Mouse (Mus musculus): Measurements from ENCODE around the gene Dnm3.
A peak's percentile ranks its signal among the peaks of the same experiment; 100 is the strongest.

The Dnm3 gene

DNA sequence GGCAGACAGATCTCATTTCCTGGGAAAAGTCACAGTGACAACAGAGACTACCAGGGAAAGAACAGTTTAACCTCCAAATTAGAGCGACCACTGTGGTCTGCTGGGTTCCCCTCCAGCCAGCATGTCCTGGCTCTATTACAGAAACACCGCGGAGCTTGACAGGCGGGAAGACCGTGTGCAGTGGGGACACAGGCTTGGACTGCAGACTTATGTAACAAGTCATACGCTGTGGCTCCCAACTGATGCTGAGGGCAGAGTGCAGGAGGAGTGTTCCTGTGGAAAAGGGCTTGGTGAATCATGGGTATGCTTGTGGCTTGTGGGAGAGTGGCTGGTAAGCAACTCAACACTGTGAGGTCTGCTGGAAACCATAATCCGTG is 368.4 kb downstream of the Dnm3 start:
- no peak for DNase-seq (ENCODE audit: low read depth)

DNA sequence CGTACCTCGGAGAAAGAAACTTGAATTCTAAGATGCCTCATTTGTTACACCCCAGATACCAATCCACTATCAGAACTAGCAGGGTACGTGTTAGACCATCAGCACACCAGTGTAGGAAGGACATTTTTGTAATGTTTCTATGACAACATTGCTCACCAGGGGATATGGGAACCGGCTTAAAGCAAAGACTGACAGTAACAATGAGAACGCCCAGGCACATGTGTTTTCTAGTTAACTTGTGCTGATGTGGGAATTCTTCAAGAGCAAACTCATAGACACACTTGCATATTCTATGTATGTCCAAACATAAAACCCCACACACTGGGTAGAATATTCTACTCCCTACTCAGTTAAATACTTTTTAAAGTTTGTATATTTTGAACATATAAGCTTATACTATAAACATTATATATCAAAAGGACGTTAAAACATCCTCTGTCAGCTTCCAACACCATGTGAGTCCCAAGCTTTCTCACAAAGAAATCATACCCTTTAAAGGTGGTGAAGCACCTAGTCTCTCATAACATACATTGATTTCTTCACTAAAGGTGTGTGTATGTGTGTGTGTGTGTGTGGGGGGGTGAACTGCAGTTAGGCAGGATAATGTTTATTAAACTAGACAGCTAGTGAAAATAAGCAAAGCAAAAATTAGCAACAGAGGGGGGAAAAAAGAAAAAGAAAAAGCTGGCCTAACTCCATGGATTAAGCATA is 369.0 kb downstream of the Dnm3 start:
- DNase-seq (ENCODE audit: low read depth) = no peak

DNA sequence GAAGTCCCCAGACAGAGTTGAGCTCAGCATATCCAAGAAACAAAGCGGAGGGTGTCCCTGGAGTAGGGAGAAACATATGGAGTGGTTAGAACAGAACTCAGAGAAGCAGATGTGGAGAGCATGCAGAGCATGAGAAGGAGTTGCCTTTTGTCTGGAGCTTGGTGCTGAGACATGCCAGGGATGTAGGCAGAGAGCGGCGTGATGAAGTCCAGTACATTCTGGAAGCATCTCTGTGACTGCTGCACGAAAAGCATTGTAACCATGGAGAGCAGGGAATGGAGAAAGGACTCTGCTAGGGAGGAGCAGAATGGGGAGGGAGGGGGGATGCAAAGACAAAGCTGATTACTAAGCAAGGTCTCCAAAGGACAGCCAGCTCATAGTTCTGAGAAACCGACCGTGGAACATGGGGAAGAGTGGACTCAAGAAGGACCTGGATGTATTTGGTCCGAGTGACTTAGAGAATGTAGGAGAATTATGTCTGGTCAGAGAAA is 369.6 kb downstream of the Dnm3 start:
- no peak for DNase-seq (ENCODE audit: low read depth)

DNA sequence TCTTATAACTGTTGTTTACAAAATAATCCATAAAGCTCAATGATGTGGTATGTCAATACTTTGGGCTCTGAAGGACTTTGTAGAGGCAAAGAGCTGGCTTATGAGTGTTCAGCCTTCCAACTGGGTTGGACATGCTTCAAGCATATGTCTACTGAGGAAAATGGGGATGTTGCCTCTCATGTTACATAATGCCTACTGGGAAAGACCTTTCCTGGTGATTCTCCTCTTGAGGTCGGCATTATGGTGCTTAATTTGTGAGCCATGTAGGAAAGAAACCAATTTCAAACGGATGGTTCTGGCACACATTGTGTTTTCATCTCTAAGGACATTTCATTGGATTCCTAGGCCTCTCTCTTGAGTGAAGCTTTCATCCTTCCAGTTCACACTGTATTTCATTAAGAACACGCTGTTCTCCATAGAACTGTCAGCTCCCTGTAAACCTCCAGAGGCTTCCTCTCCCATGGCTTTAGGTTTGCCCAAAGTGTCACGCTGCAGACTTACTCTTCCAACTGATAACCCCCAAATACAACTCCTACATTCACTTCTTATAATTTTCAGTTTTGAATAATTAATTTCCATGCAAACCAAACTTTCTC is 370.7 kb downstream of the Dnm3 start:
- no peak for DNase-seq (ENCODE audit: low read depth)

DNA sequence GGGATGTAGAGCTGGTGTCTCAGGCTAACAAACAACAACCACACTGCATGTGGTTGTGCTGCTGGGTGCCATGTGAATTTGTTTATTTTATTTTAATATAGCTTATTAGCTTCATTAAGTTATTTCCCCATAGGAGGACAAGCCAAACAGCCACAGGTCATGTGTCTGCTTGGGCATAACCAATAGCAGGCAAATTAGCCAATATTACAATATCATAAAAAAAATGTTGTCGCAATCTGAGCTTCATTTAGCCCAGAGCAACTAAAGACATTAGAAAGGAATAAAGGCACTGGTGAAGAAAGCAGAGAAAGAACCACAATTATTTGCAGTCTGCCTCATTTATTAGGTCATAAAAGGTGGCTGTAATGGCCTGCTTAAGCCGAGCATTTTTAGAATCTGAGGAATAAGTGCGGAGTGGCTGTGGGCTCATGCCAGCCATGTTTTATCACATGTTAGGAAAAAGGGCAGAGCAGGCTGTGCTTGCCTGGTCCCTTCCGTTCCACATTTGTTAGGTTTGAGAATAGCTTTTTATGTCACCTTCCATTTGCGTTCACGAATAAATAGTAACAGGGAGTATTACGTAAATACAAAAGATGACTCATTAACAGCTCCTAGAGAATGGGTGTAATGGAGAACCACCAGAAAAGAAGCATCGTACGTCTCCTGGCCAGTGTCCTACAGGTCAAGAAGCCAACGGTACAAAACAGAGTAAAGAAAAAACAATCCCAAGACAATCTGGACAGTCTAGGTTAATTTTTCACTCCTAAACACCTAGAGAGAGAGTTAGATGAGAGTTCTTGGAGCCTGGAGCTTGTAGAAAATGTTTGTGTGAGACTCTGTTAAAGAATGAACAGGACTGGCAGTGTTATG is 376.6 kb downstream of the Dnm3 start:
- no peak for DNase-seq (ENCODE audit: low read depth)

DNA sequence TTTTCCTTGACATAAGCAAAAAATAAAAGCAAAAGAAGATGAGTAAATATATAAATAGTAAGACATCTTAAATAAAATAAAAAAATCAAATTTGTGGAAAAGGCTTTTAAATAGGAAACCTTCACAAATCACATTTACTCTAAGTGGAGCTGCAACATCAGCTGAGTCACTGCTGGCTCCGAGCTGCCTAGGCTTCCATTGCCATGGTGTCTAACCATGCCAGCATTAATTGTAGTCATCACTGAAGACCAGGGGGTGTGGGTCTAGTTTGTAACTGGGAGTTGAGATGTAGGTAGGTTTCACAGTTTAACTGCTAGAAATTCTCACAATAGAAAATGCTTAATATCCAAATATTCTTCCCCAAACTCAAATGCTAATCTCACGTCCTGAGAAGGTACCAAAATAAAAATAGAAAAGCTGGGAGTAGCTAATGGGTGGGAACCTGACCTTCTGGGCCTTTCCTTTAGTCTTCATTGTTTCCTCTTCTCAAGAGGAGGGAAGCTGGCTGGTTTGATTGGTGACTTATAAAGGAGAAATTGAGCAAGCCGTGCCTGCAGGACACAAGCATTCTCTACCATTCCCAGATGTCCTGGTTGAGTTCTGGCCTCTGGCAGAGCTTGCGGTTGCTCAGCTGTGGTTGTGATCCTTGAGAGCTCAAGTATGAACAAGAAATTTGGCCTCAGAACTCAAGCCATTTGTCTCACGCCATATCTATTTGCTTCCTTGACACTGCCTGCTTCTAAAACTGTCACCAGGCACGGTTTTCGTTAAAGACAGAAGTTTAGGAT is 377.6 kb downstream of the Dnm3 start:
- peak; percentile 70 for DNase-seq (ENCODE audit: low read depth)

DNA sequence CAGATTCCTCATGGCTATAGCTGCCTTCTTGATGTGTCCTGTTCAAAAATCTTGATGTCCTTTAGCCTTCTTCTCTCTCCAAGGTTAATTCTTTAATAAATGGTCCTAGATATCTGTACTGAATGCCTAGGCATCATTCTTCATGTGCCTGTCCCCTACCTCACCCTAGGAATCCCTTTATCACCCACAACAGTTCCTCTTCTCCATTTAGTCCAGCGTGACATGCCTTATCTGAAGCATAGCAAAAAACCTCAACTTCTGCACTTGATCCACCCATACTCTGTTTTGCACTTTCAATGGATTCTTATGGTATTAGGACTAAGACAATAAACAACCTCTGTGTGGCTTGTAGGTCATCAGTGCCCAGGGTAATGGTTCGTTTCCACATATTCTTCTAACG is 378.6 kb downstream of the Dnm3 start:
- DNase-seq (ENCODE audit: low read depth) = no peak

DNA sequence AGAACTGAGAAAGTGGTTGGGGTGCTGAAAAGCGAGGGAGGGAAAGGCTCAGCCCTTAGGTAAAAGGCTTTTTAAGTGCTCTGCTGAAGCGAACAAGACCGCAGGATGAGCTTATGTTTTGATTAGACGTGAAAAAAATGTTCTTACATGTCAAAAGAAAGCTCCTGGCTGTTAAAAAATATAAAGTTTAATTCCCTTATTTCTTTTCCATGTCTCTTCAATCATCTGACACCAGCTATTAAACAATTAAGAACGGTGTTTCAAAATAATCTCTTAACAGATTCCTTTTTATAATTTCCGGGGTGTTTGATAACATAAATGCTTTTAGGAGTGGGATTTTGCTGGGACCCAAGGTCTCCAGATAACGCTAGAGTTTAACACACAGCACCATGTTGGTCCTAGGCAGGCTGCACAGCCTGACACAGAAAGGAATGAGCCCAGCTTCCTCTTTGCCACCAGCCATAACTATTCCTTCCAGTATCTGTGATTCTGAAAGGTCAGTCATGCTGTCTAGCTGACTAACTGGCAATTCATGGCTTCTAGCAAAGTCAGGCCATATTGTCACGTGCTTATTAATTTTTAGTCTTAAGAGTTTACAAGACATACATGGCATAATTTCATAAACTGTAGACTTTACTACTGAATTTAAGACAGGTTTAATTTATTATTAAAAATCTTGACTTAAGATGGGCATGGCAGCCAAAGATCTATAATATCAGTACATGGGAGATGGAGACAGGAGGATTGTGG is 383.1 kb downstream of the Dnm3 start:
- DNase-seq (ENCODE audit: low read depth) = no peak

DNA sequence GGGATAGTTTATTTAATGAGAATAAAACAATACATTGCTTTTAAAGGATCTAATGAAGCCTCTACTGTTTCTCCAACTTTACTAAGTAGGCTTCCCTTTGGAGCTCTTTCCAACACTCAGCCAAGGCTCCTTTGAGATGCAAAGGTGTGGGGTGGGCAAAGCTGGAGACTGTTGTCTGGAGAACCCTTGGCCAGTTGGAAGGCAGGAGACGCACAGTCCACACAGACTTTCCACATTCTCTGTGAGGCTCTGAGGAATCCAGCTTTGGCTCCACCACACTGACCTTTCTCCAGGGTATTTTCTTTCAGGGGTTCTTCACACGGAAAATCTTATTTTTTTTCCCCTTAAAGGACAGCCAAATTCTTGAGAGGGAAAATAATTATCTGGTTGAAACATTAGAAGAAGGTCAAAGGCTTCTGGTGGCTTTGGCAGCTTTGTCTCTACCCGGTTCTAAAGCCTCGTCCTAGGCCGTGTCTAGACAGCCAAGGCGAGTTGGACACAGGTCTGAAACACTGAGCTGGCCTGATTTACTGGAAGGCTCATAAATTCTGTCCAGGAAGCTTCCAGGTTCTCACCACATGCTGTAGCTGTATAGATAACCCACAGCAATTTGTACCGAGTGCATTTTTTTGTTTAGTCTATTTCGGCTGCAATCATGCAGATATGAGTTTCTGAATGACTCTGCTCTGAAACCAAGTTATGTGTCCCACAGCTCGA is 383.9 kb downstream of the Dnm3 start:
- DNase-seq (ENCODE audit: low read depth) = peak; percentile 61

DNA sequence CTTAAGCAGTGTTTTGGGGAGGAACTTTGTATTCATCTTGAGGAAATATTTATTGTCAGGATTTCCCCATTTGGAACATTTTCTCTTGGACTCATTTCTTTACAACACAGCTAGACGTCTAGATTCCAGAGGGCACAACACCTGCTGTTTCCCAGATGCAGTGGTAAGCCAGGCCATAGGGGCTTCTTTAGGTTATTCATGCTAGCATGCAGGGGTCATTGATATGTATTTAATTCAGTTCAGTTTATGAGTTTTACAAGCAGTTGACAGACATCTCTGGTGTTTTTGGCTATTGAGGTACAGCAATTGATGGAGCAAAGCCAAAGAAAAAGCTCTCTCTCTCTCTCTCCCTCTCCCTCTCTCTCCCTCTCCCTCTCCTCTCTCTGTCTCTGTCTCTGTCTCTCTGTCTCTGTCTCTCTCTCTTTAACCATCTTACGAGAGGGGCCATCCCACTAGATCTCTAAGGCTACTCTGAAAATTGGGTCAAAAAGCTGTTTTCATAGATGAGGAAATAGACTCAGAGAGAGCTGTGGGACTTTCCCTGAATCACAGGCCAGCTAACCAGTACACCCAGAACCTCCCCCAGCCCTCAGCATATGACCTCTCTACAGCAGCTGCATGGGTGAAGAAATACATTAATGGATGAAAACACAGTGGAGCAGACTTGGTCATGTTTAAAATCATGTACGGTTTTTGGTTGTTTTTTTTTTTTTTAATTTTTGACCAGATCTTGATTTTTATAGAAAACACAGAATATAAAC is 384.8 kb downstream of the Dnm3 start:
- peak; percentile 69 for DNase-seq (ENCODE audit: low read depth)

DNA sequence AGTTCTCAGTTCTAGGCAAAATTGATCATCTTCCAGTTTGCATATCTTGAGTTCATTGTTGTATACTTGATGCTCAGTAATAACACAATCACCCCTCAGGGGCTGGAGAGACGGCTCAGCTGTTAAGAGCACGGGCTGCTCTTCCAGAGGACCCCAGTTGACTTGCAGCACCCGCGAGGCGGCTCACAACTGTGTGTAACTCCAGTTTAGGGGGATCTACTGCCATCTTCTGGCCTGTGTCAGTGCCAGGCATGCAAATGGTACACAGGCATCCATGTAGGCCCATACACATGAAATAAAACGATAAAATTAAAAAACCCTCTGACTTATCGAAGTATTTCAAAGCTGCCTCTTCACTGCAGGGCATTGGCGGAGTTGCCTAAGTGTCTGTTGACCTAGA is 385.4 kb downstream of the Dnm3 start:
- no peak for DNase-seq (ENCODE audit: low read depth)

DNA sequence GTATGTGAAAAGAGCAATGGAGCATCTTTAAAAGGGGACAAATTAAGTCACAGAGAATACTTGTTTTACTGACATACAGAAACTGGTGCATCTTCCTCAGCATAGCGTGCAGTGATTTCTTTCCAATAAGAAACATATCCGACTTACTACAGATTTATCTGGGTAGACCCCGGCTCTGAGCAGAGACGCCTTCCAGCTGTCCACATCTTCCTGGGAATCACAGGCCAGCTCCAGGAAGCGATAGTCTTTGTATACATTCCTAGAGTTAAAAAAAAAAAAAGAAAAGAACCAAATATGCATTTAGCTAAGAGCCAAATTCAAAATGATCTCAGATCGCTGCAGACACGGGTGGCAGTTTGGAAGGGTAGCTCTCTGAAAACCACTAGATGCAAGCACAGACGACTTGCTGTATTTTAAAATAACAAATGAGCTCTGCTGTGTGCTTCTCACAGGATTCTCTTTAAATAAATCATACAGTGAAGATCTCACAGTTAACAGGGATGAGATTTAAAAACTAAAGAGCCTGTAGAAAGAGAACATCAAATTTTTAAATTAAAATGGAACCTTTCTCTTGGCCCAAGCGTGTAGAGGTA is 393.9 kb downstream of the Dnm3 start:
- peak; percentile 36 for DNase-seq (ENCODE audit: low read depth)

DNA sequence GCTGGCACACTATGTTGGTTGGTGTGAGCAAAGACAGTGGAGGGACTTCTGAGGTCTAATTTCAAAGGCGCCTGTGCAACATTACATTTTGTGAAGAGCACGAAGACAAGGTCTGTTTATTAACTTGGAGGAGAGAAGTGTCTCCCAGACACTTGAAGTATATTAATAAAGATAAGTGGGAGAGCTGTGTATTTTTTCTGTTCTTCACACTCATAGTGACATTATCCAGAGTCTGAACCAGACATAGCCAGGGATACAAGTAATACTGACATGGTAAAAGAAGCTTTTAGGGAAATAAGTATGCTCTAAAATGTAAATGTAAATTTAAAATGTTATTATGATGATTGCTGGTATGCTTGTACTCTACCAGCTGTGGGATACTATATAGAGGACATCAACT is 394.5 kb downstream of the Dnm3 start:
- no peak for DNase-seq (ENCODE audit: low read depth)

DNA sequence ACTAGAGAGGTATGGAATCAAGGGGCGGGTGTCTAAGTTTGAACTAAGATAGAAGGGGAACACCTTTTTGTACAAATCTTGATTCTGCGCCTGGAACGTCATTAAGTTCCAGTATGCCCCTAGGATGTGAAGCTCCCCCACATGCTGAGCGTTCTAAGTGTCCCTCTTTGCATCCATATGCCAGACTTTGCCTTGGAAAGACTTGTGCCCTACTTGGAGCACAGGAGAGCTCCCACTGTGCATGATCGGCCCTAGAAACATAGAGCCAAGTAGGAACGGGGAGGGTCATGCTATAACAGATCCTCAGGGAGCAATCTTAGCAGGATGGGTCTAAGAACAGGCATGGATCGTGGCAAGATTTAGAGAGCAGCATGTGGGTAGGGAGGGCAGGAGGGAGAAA is 395.1 kb downstream of the Dnm3 start:
- DNase-seq (ENCODE audit: low read depth) = no peak

DNA sequence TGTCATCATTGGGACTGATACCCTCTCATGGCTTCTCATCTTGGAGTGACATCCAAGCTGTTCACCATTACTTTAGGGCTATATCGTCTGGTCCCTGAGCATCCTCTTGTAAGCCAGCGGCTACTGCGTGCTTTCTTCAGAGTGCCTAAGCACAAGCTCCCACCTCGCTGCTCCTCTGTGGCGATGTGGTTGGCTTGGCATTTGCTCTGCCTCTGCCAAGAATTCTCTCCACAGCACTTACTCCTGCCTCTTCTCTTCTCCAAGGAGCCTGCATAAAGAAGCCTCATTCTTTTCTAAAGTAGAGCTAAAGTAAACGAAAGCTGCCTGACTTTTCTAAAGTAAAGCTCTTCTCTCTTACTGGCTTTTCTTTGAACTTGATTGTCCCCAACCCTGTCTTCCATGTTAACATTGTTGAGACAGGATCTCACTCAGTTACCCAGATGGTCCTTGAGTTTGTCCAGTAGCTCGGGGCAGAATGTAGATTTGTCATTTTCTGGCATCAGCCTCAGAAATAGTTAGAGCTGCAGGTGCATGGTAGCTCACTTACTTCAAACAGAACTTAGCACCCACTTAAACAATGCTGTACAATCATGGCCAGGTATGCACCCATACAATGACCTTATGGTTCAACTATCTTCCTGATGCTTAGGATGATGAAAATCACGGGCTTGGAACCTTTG is 396.0 kb downstream of the Dnm3 start:
- peak; percentile 44 for DNase-seq (ENCODE audit: low read depth)

DNA sequence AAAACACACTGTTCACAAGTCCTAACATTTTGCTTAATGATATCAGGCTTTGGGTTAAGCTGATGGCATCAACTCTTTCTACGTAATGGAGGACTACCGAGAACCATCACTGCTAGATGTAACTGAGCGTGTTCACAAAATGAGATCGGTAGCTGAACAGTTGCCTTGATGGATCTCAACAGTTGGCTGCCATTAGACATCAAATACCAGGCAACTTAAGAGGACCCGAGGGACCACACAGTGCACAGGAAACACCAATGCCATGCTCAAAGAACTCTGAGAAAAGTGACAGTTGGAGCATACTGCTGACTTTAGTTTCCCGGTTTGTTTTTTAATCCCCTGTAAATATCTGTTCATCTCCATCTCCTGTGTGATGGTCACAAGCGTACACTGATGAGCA is 397.8 kb downstream of the Dnm3 start:
- DNase-seq (ENCODE audit: low read depth) = no peak

DNA sequence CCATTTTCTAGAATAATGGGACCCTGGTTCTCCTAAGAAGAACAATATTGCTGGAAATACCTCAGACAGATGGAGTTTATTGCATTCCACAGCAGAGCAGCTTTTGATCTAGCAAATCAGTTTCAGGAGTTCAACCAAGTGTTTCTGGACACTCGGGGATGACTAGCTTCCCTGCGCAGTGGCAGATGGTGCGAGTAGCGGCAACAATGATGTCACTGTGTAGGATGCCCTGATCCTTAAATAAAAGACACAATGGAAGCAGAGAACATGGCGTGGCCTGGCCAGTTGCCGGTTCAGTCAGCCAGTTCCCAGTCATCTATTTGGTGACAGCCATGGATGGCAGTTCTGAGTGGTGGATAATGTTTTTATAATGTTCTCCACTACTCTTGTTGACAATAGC is 400.4 kb downstream of the Dnm3 start:
- DNase-seq (ENCODE audit: low read depth) = peak; percentile 50

DNA sequence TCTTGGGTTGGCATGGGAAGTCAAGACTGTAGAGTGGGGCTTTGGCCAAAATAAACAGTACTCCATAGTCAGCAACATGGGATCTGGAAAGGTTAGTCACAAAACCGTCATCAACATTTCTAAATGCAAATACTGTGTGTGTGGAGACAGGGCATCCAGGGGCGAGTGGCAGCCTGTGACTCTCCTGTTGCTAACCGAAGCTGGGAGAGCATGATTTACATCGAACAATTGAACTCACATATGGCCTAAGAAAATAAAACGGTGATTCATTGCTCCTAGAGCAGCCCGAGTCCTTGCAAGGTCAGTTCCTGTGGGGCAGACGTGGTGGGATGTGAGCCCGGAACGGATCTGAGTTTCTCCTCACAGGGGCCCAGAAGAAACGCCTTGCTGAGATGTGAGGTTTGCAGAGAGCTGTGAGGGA is 401.2 kb downstream of the Dnm3 start:
- DNase-seq (ENCODE audit: low read depth) = peak; percentile 94

DNA sequence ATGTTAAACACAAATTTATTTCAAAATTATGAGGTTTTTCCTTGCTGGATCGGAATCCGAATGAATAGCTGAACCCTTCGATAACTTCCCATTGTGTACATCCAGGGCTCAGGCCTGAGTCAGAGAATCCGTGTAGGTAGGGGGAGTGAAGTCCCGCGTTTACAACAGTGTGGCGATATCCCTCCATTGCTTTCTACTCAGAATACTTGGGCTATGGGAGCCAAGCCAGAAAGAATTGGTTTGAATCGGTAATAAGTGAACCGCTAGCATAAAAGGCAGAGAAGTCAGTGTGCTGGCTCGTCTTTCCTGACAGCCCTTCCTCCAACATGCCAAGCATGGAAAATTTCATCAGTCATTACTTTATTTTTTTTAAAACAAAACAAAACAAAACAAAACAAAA is 402.0 kb downstream of the Dnm3 start:
- peak; percentile 86 for DNase-seq (ENCODE audit: low read depth)

Measured in NIH3T3 (cell line).